Mouse (Mus musculus): ENCODE data around the gene Tpgs1.

- TF ChIP-seq CTCF (conservative IDR thresholded peaks at IDR 0.05; ENCODE audit: low read length) (no peak), POU5F1 (IDR thresholded peaks at IDR 0.05; ENCODE audit: borderline replicate concordance, low read length) (no peak)
These were observed 16.4 kb upstream of the Tpgs1 start for GRCm38 (mm10) chr10:79652789-79653188.
